In the genomic region with DNA sequence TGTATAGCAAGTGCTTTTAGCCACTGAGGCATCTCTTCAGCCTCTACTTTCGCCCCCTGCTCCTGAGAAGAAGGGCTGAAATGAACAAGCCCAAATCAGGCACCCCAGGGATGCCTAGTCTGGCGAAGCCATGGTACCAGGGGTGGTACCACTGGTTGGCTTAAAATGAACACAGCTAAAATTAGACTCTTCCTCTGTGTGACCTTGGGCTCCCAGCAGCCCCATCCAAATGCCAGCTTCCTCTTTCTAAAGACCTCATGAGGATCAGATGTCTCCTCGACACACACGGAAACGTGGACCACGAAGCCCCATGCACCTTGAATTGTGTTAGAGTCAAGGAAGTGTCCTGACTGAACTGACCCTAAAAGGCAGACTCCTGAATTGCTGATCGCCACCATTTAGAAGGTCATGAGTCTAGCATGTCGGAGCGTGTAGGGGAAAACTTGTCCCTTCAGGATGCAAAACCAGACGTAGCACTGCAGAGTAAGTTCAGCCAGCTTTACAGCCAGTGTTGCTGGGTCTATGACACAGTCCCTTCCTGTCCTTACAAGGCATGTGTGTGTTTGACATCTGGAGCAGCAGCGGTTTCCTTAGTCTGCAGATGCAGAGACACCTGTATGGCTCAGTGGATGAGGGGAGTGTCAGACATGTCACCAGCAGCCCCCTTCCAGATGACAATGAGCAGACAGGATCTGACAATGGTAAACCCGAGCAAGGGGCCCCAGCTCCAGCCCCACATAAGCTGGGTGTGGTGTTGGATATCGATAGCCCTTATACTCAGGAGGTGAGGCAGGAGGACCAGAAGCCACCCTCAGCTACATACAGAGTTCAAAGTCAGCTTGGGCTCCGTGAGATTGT, we compare ENCODE assay signal across 13 mouse cellular contexts. TPM values are rescaled to one million over a fixed set of nuclear protein-coding genes. Genes with fewer than 3 reads are reported as not detected.
DNase-seq lines count a peak whose midpoint lies in the region; ATAC-seq and TF ChIP-seq lines count a peak whose summit lies in the region.
"Had no signal": no experiment of that assay in that cellular context is flagged by ENCODE, and none has a peak within 500 bp of the region (broad histone marks: within the 10 kb centered on the region; RNA-seq: fewer than 3 reads in every experiment).

No protein-coding gene starts in this region.

- peak overlapping the region; percentile 38; the same call in 1 of the 2 replicates for H3K4me2 ChIP-seq in limb, embryonic 13.5 days (replicated peaks)
- H3K4me2 ChIP-seq: embryonic facial prominence, embryonic 15.5 days; lung, embryonic 15.5 days had no signal

- H3K9ac ChIP-seq in heart, adult 2 months (ENCODE audit: low read depth, low read length), result no peak overlapping the region
- no peak overlapping the region for H3K9ac ChIP-seq in limb, embryonic 13.5 days
- H3K9ac ChIP-seq: embryonic facial prominence, embryonic 15.5 days; lung, embryonic 15.5 days had no signal

- intact Hi-C loops in heart, adult 2 months (cut with DNase I), result no loop called here
- intact Hi-C loops in heart, postnatal 36 days (cut with DNase I), result no loop called here

- peak in 1 of 2 experiments; percentile 50 for DNase-seq in heart, adult 2 months
- no peak for DNase-seq in heart, postnatal 36 days
- no peak for DNase-seq in spleen, adult 2 months (ENCODE audit: low read depth in 1 of 2, low spot score in 2 of 2)
- no peak for DNase-seq in spleen, adult 12 weeks (ENCODE audit: low spot score)
- DNase-seq in thymus, postnatal 36 days, result peak; percentile 16 to 47
- DNase-seq in neural tube, embryonic 10.5 days (ENCODE audit: extremely low spot score, low spot score), result no peak
- DNase-seq in Muller cell, postnatal 12 days (ENCODE audit: inconsistent ontology term), result no peak

- H3K27me3 ChIP-seq in heart, adult 2 months (ENCODE audit: control insufficient read depth, insufficient read depth, low read length), result no peaks in the 10 kb centered on the region
- H3K27me3 ChIP-seq in spleen, adult 2 months (ENCODE audit: control insufficient read depth, insufficient read depth, low read length), result peaks cover 3% of the 10 kb centered on the region; the same call in 1 of the 2 replicates
- 0 out of 2 replicates have a peak, but pooled peaks cover 5% of the 10 kb centered on the region for H3K27me3 ChIP-seq in limb, embryonic 13.5 days
- H3K27me3 ChIP-seq: embryonic facial prominence, embryonic 15.5 days; lung, embryonic 15.5 days had no signal

- H3K36me3 ChIP-seq in heart, adult 2 months (ENCODE audit: control insufficient read depth, insufficient read depth, low read length), result no peaks in the 10 kb centered on the region
- H3K36me3 ChIP-seq in spleen, adult 2 months (ENCODE audit: control insufficient read depth, insufficient read depth, low read length), result no peaks in the 10 kb centered on the region
- H3K36me3 ChIP-seq in limb, embryonic 13.5 days, result no peaks in the 10 kb centered on the region
- H3K36me3 ChIP-seq: embryonic facial prominence, embryonic 15.5 days; lung, embryonic 15.5 days had no signal

- H3K4me1 ChIP-seq in heart, adult 2 months (ENCODE audit: control insufficient read depth, insufficient read depth, low read length), result peaks cover 20% of the 10 kb centered on the region
- peaks cover 13% of the 10 kb centered on the region for H3K4me1 ChIP-seq in spleen, adult 2 months (ENCODE audit: control insufficient read depth, insufficient read depth, insufficient read length)
- peaks cover 69% of the 10 kb centered on the region for H3K4me1 ChIP-seq in limb, embryonic 13.5 days

- H3K79me2 ChIP-seq in heart, adult 2 months (replicated peaks; ENCODE audit: control insufficient read depth, insufficient read depth, low read length), result no peaks in the 10 kb centered on the region

- WGBS in heart, adult 2 months, result 66% methylated on average over 14 of the region's 14 CpGs
- WGBS in spleen, adult 2 months, result 17% methylated on average over 14 of the region's 14 CpGs
- 70% methylated on average over 14 of the region's 14 CpGs for WGBS in limb, embryonic 13.5 days

- TF ChIP-seq EP300 in heart, adult 2 months (IDR thresholded peaks at IDR 0.05; ENCODE audit: insufficient read depth, low read depth, low read length), result no peak

- TF ChIP-seq CTCF in heart, adult 2 months (IDR thresholded peaks at IDR 0.05), result no peak
- no peak for TF ChIP-seq CTCF in spleen, adult 2 months (IDR thresholded peaks at IDR 0.05; ENCODE audit: extremely low read depth, insufficient read depth, insufficient read length, insufficient replicate concordance)

- peak overlapping the region; percentile 68 for H3K27ac ChIP-seq in heart, adult 2 months
- peak overlapping the region; percentile 2; the same call in 1 of the 2 replicates for H3K27ac ChIP-seq in spleen, adult 2 months (ENCODE audit: insufficient read depth, low read length)
- no peak overlapping the region for H3K27ac ChIP-seq in limb, embryonic 13.5 days
- H3K27ac ChIP-seq: embryonic facial prominence, embryonic 15.5 days; lung, embryonic 15.5 days had no signal

- TF ChIP-seq POLR2A in heart, adult 2 months (IDR thresholded peaks at IDR 0.05; ENCODE audit: insufficient read depth, low read depth, low read length), result no peak
- no peak for TF ChIP-seq POLR2A in spleen, adult 2 months (IDR thresholded peaks at IDR 0.05; ENCODE audit: low read depth, low read length)

- ATAC-seq in limb, embryonic 13.5 days (ENCODE audit: low FRiP score, low read depth), result no peak
- ATAC-seq: CD4-positive, CD25-positive, alpha-beta regulatory T cell, adult 4 months; inflammation-experienced regulatory T-cells, adult 6 months had no signal

- H3K9me3 ChIP-seq in limb, embryonic 13.5 days, result no peaks in the 10 kb centered on the region
- H3K9me3 ChIP-seq: embryonic facial prominence, embryonic 15.5 days; lung, embryonic 15.5 days had no signal

- no peak overlapping the region for H3K4me3 ChIP-seq in heart, adult 2 months
- no peak overlapping the region for H3K4me3 ChIP-seq in spleen, adult 2 months (ENCODE audit: extremely low read depth, insufficient read depth, insufficient read length)
- no peak overlapping the region for H3K4me3 ChIP-seq in limb, embryonic 13.5 days
- H3K4me3 ChIP-seq: embryonic facial prominence, embryonic 15.5 days; lung, embryonic 15.5 days; myocyte had no signal

RNA-seq across cellular contexts. Expression of gene Tmem51, which starts 4.2 kb away (rescaled TPM):
- 1 to 10 TPM; 5.5 to 6.0 TPM for total RNA-seq in heart, adult 2 months (2021)
- 9.9 and 13.1 TPM in 2 replicates for polyA plus RNA-seq in heart, adult 2 months (2012; rRNA removed)
- total RNA-seq in heart, postnatal 36 days (2021), result 1 to 10 TPM; 5.1 to 5.2 TPM
- 21.0 and 22.2 TPM in 2 replicates for polyA plus RNA-seq in spleen, adult 2 months (2012; rRNA removed)
- 14.2 and 14.5 TPM in 2 replicates for polyA plus RNA-seq in limb, embryonic 13.5 days (2015; fragmentation: Nextera tagmentation; extraction: Ambion mirVana)
- polyA plus RNA-seq: myocyte had no signal

Comparison
In these comparisons a context has a peak if more than half of its experiments do, and no peak if none do; other contexts are left out.
1. DNase-seq: peak in thymus, postnatal 36 days (2 of 2); none in heart, postnatal 36 days (0 of 2), spleen, adult 2 months (0 of 2), spleen, adult 12 weeks (single experiment), neural tube, embryonic 10.5 days (single experiment) and Muller cell, postnatal 12 days (single experiment).